Mouse (Mus musculus): ENCODE measurements around the gene Atxn10. TPM values are rescaled to one million over a fixed set of nuclear protein-coding genes. Genes with fewer than 3 reads are reported as not detected.

The Atxn10 gene
- total RNA-seq, 2 experiments from 2014 or later, result 119 to 127 TPM

GRCm38 (mm10) chr15:85405567-85405966, 69.5 kb downstream of the Atxn10 start:
- DNase-seq, result no peak

- no peak for DNase-seq
These were observed 70.8 kb downstream of the Atxn10 start for GRCm38 (mm10) chr15:85406846-85407245.

GRCm38 (mm10) chr15:85407342-85407741, 71.3 kb downstream of the Atxn10 start:
- DNase-seq, result no peak

GRCm38 (mm10) chr15:85408790-85409189, 72.7 kb downstream of the Atxn10 start:
- DNase-seq, result no peak

- DNase-seq, result no peak
These were observed 73.3 kb downstream of the Atxn10 start for GRCm38 (mm10) chr15:85409245-85409783.

GRCm38 (mm10) chr15:85409836-85410235, 73.8 kb downstream of the Atxn10 start:
- DNase-seq, result no peak

GRCm38 (mm10) chr15:85414620-85415019, 78.6 kb downstream of the Atxn10 start:
- no peak for DNase-seq

- no peak for DNase-seq
These were observed 84.6 kb downstream of the Atxn10 start for GRCm38 (mm10) chr15:85420686-85421085.

- no peak for DNase-seq
These were observed 88.2 kb downstream of the Atxn10 start for GRCm38 (mm10) chr15:85424197-85424596.

- no peak for DNase-seq
These were observed 92.1 kb downstream of the Atxn10 start for GRCm38 (mm10) chr15:85428140-85428539.

- DNase-seq, result no peak
These were observed 106.5 kb downstream of the Atxn10 start for GRCm38 (mm10) chr15:85442568-85442967.

GRCm38 (mm10) chr15:85446652-85447051, 110.6 kb downstream of the Atxn10 start:
- no peak for DNase-seq

- no peak for DNase-seq
These were observed 120.8 kb downstream of the Atxn10 start for GRCm38 (mm10) chr15:85456891-85457290.

- DNase-seq, result no peak
These were observed 121.8 kb downstream of the Atxn10 start for GRCm38 (mm10) chr15:85457838-85458237.

- no peak for DNase-seq
These were observed 122.6 kb downstream of the Atxn10 start for GRCm38 (mm10) chr15:85458631-85459082.

- no peak for DNase-seq
These were observed 125.5 kb downstream of the Atxn10 start for GRCm38 (mm10) chr15:85461541-85461940.

- DNase-seq, result no peak
These were observed 126.1 kb downstream of the Atxn10 start for GRCm38 (mm10) chr15:85462138-85462537.

GRCm38 (mm10) chr15:85463027-85463790, 127.2 kb downstream of the Atxn10 start:
- DNase-seq, result no peak

- DNase-seq, result no peak
These were observed 128.1 kb downstream of the Atxn10 start for GRCm38 (mm10) chr15:85464190-85464589.

GRCm38 (mm10) chr15:85464823-85465565, 128.9 kb downstream of the Atxn10 start:
- DNase-seq, result peak; percentile 48

- no peak for DNase-seq
These were observed 130.5 kb downstream of the Atxn10 start for GRCm38 (mm10) chr15:85466456-85467067.

GRCm38 (mm10) chr15:85469401-85469800, 133.4 kb downstream of the Atxn10 start:
- no peak for DNase-seq

GRCm38 (mm10) chr15:85474697-85475096, 138.7 kb downstream of the Atxn10 start:
- peak; percentile 22 for DNase-seq
